Mouse (Mus musculus) liver, postnatal 0 days (tissue): ENCODE data around the gene Mdm2. TPM values are rescaled to one million over a fixed set of nuclear protein-coding genes. Genes with fewer than 3 reads are reported as not detected.

Source experiments
- ATAC-seq: fragments of 200-750 bp; cut with Nextera tagmentation; 2 replicates; pipeline ENCODE4 v1.8.0; 2017; ENCODE audit warnings: mild to moderate bottlenecking, moderate library complexity
- DNase-seq: peaks from one replicate; pipeline ENCODE4 v3.0.0-alpha.2; 2016
- H3K27ac ChIP-seq: fragments of 300-500 bp; sonication (generic); 2 replicates; pipeline ENCODE4 v1.5.1; 2014; ENCODE audit warnings: antibody characterized with exemption, moderate library complexity, mild to moderate bottlenecking, low read depth
- H3K27me3 ChIP-seq: fragments of 300-500 bp; sonication (generic); 2 replicates; pipeline ENCODE4 v1.6.1; 2014; ENCODE audit warnings: low read length, control low read depth, mixed read lengths; ENCODE audit not compliant: insufficient read depth
- H3K36me3 ChIP-seq: fragments of 300-500 bp; sonication (generic); replicated peaks from 2 replicates; pipeline ENCODE4 v1.6.1; 2014; ENCODE audit warnings: mild to moderate bottlenecking, control low read depth, low read length, moderate library complexity, mixed read lengths; ENCODE audit not compliant: insufficient read depth
- H3K4me1 ChIP-seq: fragments of 300-500 bp; sonication (generic); 2 replicates; pipeline ENCODE4 v1.6.1; 2014; ENCODE audit warnings: antibody characterized with exemption, mild to moderate bottlenecking, control low read depth; ENCODE audit not compliant: insufficient read depth
- H3K4me2 ChIP-seq: fragments of 300-500 bp; sonication (generic); 2 replicates; pipeline ENCODE4 v1.6.1; 2014; ENCODE audit warnings: low read depth, mild to moderate bottlenecking, low read length, moderate library complexity, mixed read lengths
- H3K4me3 ChIP-seq: fragments of 300-500 bp; sonication (generic); 2 replicates; pipeline ENCODE4 v1.5.1; 2014; ENCODE audit warnings: low read depth, low read length
- H3K9ac ChIP-seq: fragments of 300-500 bp; sonication (generic); replicated peaks from 2 replicates; pipeline ENCODE4 v1.6.1; 2014; ENCODE audit warnings: mild to moderate bottlenecking, moderate library complexity
- H3K9me3 ChIP-seq: fragments of 300-500 bp; sonication (generic); 2 replicates; pipeline ENCODE4 v1.6.1; 2016; ENCODE audit warnings: mild to moderate bottlenecking, control low read depth, low read length, mixed read lengths
- CTCF ChIP-seq: sonication (generic); IDR thresholded peaks from 2 replicates; pipeline ENCODE4 v1.5.1; 2016; ENCODE audit warnings: antibody characterized with exemption, low read depth
- EP300 ChIP-seq: IDR thresholded peaks from 2 replicates; pipeline ENCODE4 v1.6.1; 2016; ENCODE audit warnings: antibody characterized with exemption, low read depth, mild to moderate bottlenecking
- WGBS: fragments of 180-500 bp; shearing (Covaris S2); extraction: QIAGEN DNeasy Blood & Tissue Kit; methylation state at CpG from one replicate; pipeline ENCODE4 v1.1.7; 2014; ENCODE audit not compliant: insufficient replicate concordance; 5-methylcytosine and 5-hydroxymethylcytosine counted together
- polyA plus RNA-seq: library from polyadenylated mRNA; unstranded; fragments of >200 nt; fragmentation: Nextera tagmentation; extraction: Ambion mirVana; gene quantifications from 2 replicates; pipeline ENCODE4 v1.2.1, GENCODE M21; 2015

Mdm2 gene
- polyA plus RNA-seq, 1 experiment from 2014 or later, result 11.3 TPM

GRCm38 (mm10) chr10:117688204-117689151 is 22.1 kb downstream of the Mdm2 start:
- Histone ChIP-seq H3K4me2 (no peak overlapping the region), H3K9me3 (no peaks in the 10 kb centered on the region), H3K27ac (no peak overlapping the region), H3K4me3 (no peak overlapping the region), H3K36me3 (peaks cover 47% of the 10 kb centered on the region), H3K27me3 (no peaks in the 10 kb centered on the region), H3K9ac (no peak overlapping the region), H3K4me1 (no peaks in the 10 kb centered on the region)
- WGBS, result 82% methylated on average over 13 of the region's 13 CpGs
- TF ChIP-seq EP300, result no peak
- TF ChIP-seq CTCF, result peak; percentile 60
- ATAC-seq (peak; percentile 55), DNase-seq (peak; percentile 48)

GRCm38 (mm10) chr10:117687577-117687976 is 23.0 kb downstream of the Mdm2 start:
- 0 out of 2 replicates have a peak, but pooled peaks have one; percentile 40 for ATAC-seq
- H3K4me1 ChIP-seq, result no peaks in the 10 kb centered on the region
- no peak overlapping the region for H3K4me2 ChIP-seq
- no peak for DNase-seq
- no peaks in the 10 kb centered on the region for H3K9me3 ChIP-seq
- no peak overlapping the region for H3K9ac ChIP-seq
- H3K27ac ChIP-seq, result no peak overlapping the region
- H3K36me3 ChIP-seq, result peaks cover 41% of the 10 kb centered on the region
- H3K27me3 ChIP-seq, result no peaks in the 10 kb centered on the region
- TF ChIP-seq CTCF, result no peak
- no peak for TF ChIP-seq EP300
- no peak overlapping the region for H3K4me3 ChIP-seq
- 79% methylated on average over 7 of the region's 7 CpGs for WGBS

GRCm38 (mm10) chr10:117687018-117687417 is 23.5 kb downstream of the Mdm2 start:
- DNase-seq (no peak), ATAC-seq (no peak)
- no peak overlapping the region for H3K9ac ChIP-seq
- H3K4me3 ChIP-seq, result no peak overlapping the region
- H3K4me2 ChIP-seq, result no peak overlapping the region
- H3K9me3 ChIP-seq, result no peaks in the 10 kb centered on the region
- H3K36me3 ChIP-seq, result peaks cover 35% of the 10 kb centered on the region
- 73% methylated on average over 3 of the region's 3 CpGs for WGBS
- no peaks in the 10 kb centered on the region for H3K27me3 ChIP-seq
- no peaks in the 10 kb centered on the region for H3K4me1 ChIP-seq
- no peak for TF ChIP-seq EP300
- TF ChIP-seq CTCF, result no peak
- H3K27ac ChIP-seq, result no peak overlapping the region

GRCm38 (mm10) chr10:117685849-117686591 is 24.5 kb downstream of the Mdm2 start:
- H3K4me2 ChIP-seq, result no peak overlapping the region
- WGBS, result 83% methylated on average over 13 of the region's 13 CpGs
- no peaks in the 10 kb centered on the region for H3K27me3 ChIP-seq
- no peak for DNase-seq
- H3K9me3 ChIP-seq, result no peaks in the 10 kb centered on the region
- no peaks in the 10 kb centered on the region for H3K4me1 ChIP-seq
- TF ChIP-seq CTCF (no peak), EP300 (no peak)
- H3K36me3 ChIP-seq, result peaks cover 27% of the 10 kb centered on the region
- no peak overlapping the region for H3K9ac ChIP-seq
- no peak overlapping the region for H3K27ac ChIP-seq
- H3K4me3 ChIP-seq, result no peak overlapping the region
- ATAC-seq, result no peak

- ATAC-seq (no peak), DNase-seq (no peak)
- no peak overlapping the region for H3K27ac ChIP-seq
- H3K27me3 ChIP-seq, result no peaks in the 10 kb centered on the region
- H3K4me2 ChIP-seq, result no peak overlapping the region
- H3K36me3 ChIP-seq, result peaks cover 20% of the 10 kb centered on the region
- TF ChIP-seq CTCF (no peak), EP300 (no peak)
- no peak overlapping the region for H3K4me3 ChIP-seq
- 75% methylated on average over 15 of the region's 15 CpGs for WGBS
- no peaks in the 10 kb centered on the region for H3K4me1 ChIP-seq
- H3K9me3 ChIP-seq, result no peaks in the 10 kb centered on the region
- H3K9ac ChIP-seq, result no peak overlapping the region
Measured at GRCm38 (mm10) chr10:117685171-117685848, 25.2 kb downstream of the Mdm2 start.
